ENCODE assay signal across 8 mouse cellular contexts in genomic region chr16:17489469-17490111, GRCm38 (mm10). TPM values are rescaled to one million over a fixed set of nuclear protein-coding genes. Genes with fewer than 3 reads are reported as not detected.
DNase-seq lines count a peak whose midpoint lies in the region; ATAC-seq and TF ChIP-seq lines count a peak whose summit lies in the region.

TSS of gene Aifm3 (plus strand) at chr16:17489611.

- WGBS in kidney, adult 2 months: 4% methylated on average over 47 of the region's 47 CpGs
- WGBS in intestine, embryonic 16.5 days: under 1% methylated on average over 47 of the region's 47 CpGs
- WGBS in liver, embryonic 15.5 days (ENCODE audit: insufficient replicate concordance): 2% methylated on average over 47 of the region's 47 CpGs
- WGBS in stomach, embryonic 14.5 days: 1% methylated on average over 46 of the region's 47 CpGs

- no peaks in the 10 kb centered on the region for H3K27me3 ChIP-seq in kidney, adult 2 months (replicated peaks; ENCODE audit: control insufficient read depth, insufficient read depth, low read length)
- no peaks in the 10 kb centered on the region for H3K27me3 ChIP-seq in intestine, embryonic 16.5 days (replicated peaks; ENCODE audit: control insufficient read depth, insufficient read depth, low read length)
- peaks cover 32% of the 10 kb centered on the region for H3K27me3 ChIP-seq in liver, embryonic 15.5 days
- 0 out of 2 replicates have a peak, but pooled peaks cover 2% of the 10 kb centered on the region for H3K27me3 ChIP-seq in stomach, embryonic 14.5 days (ENCODE audit: control insufficient read depth, insufficient read depth, low read length)

- peak; percentile 41 for DNase-seq in kidney, adult 2 months
- DNase-seq in kidney, adult 9 months: no peak
- DNase-seq in adrenal gland, postnatal 25 days: peak; percentile 63
- DNase-seq in gastrocnemius, postnatal 25 days: no peak

- H3K9me3 ChIP-seq in intestine, embryonic 16.5 days (ENCODE audit: control insufficient read depth, low read length): no peaks in the 10 kb centered on the region
- no peaks in the 10 kb centered on the region for H3K9me3 ChIP-seq in liver, embryonic 15.5 days (replicated peaks)
- H3K9me3 ChIP-seq in stomach, embryonic 14.5 days (ENCODE audit: control insufficient read depth, low read depth, low read length): no peaks in the 10 kb centered on the region

- peak within 1 kb of the TSS; percentile 75 for H3K9ac ChIP-seq in intestine, embryonic 16.5 days (ENCODE audit: low read depth, low read length)
- H3K9ac ChIP-seq in liver, embryonic 15.5 days: peak within 1 kb of the TSS; percentile 47
- H3K9ac ChIP-seq in stomach, embryonic 14.5 days (replicated peaks; ENCODE audit: low read depth, low read length): no peak within 1 kb of the TSS

- TF ChIP-seq POLR2A in kidney, adult 2 months (IDR thresholded peaks at IDR 0.05; ENCODE audit: low read depth, low read length): no peak

- H3K36me3 ChIP-seq in kidney, adult 2 months (ENCODE audit: control insufficient read depth, insufficient read depth, low read length): peaks cover 2% of the 10 kb centered on the region; the same call in 1 of the 2 replicates
- H3K36me3 ChIP-seq in intestine, embryonic 16.5 days (ENCODE audit: control insufficient read depth, insufficient read depth, low read length): peaks cover 4% of the 10 kb centered on the region; the same call in 1 of the 2 replicates
- peaks cover 32% of the 10 kb centered on the region for H3K36me3 ChIP-seq in liver, embryonic 15.5 days (replicated peaks)
- H3K36me3 ChIP-seq in stomach, embryonic 14.5 days (ENCODE audit: control insufficient read depth, insufficient read depth, low read length): peaks cover 23% of the 10 kb centered on the region

- no peak for TF ChIP-seq CTCF in kidney, adult 2 months (conservative IDR thresholded peaks at IDR 0.05; ENCODE audit: insufficient read depth, insufficient read length, low read depth, low read length)

- peak; percentile 78 for ATAC-seq in erythroblast, adult 5-6 weeks (replicated peaks; ENCODE audit: low FRiP score, poor library complexity, severe bottlenecking)
- peak; percentile 91 for ATAC-seq in intestine, embryonic 16.5 days
- ATAC-seq in liver, embryonic 15.5 days (ENCODE audit: insufficient read depth): peak; percentile 79
- peak; percentile 81 for ATAC-seq in stomach, embryonic 14.5 days (ENCODE audit: insufficient number of reproducible peaks, insufficient read depth, low FRiP score, low read depth)

- no peak within 1 kb of the TSS for H3K27ac ChIP-seq in kidney, adult 2 months (ENCODE audit: insufficient read depth, low read depth, low read length)
- no peak within 1 kb of the TSS for H3K27ac ChIP-seq in intestine, embryonic 16.5 days (ENCODE audit: low read length)
- 0 out of 2 replicates have a peak within 1 kb of the TSS, but pooled peaks have one; percentile 3 for H3K27ac ChIP-seq in liver, embryonic 15.5 days (replicated peaks)
- H3K27ac ChIP-seq in stomach, embryonic 14.5 days (ENCODE audit: low read length): no peak within 1 kb of the TSS

- H3K4me1 ChIP-seq in kidney, adult 2 months (ENCODE audit: control insufficient read depth, insufficient read depth, low read length): 0 out of 2 replicates have a peak, but pooled peaks cover 3% of the 10 kb centered on the region
- peaks cover 9% of the 10 kb centered on the region; the same call in 1 of the 2 replicates for H3K4me1 ChIP-seq in intestine, embryonic 16.5 days (ENCODE audit: control insufficient read depth, insufficient read depth, low read length)
- H3K4me1 ChIP-seq in liver, embryonic 15.5 days (replicated peaks): peaks cover 20% of the 10 kb centered on the region
- H3K4me1 ChIP-seq in stomach, embryonic 14.5 days (ENCODE audit: control insufficient read depth, insufficient read depth, low read length): no peaks in the 10 kb centered on the region

- H3K4me3 ChIP-seq in kidney, adult 2 months (ENCODE audit: insufficient read depth, low read depth, low read length): peak within 1 kb of the TSS; percentile 61
- peak within 1 kb of the TSS; percentile 60 for H3K4me3 ChIP-seq in intestine, embryonic 16.5 days (ENCODE audit: low read length)
- peak within 1 kb of the TSS; percentile 56 for H3K4me3 ChIP-seq in liver, embryonic 15.5 days (replicated peaks)
- peak within 1 kb of the TSS; percentile 31 for H3K4me3 ChIP-seq in stomach, embryonic 14.5 days (ENCODE audit: low read depth, low read length)

- H3K4me2 ChIP-seq in intestine, embryonic 16.5 days (ENCODE audit: low read depth, low read length): peak within 1 kb of the TSS; percentile 77
- H3K4me2 ChIP-seq in liver, embryonic 15.5 days: peak within 1 kb of the TSS; percentile 89
- H3K4me2 ChIP-seq in stomach, embryonic 14.5 days (replicated peaks; ENCODE audit: low read depth, low read length): peak within 1 kb of the TSS; percentile 69

RNA-seq across cellular contexts. Expression of gene Aifm3, which starts in this region (rescaled TPM):
- 11.7 and 14.8 TPM in 2 replicates for polyA plus RNA-seq in kidney, adult 2 months (2012; rRNA removed)
- 9.8 and 10.2 TPM in 2 replicates for total RNA-seq in adrenal gland, postnatal 25 days (2021)
- not detected in 2 replicates for total RNA-seq in erythroblast, adult 5-6 weeks (2015; ENCODE audit: low replicate concordance)
- not detected in 2 replicates for total RNA-seq in erythroblast, adult 5-6 weeks (2017; ENCODE audit: low replicate concordance)
- polyA plus RNA-seq in intestine, embryonic 16.5 days (2015; fragmentation: Nextera tagmentation; extraction: Ambion mirVana): 8.9 and 9.7 TPM in 2 replicates
- polyA plus RNA-seq in liver, embryonic 15.5 days (2015; fragmentation: Nextera tagmentation; extraction: Ambion mirVana): 2.3 and 3.4 TPM in 2 replicates
- polyA plus RNA-seq in stomach, embryonic 14.5 days (2014; fragmentation: Nextera tagmentation; extraction: Ambion mirVana): 1.7 TPM in 2 replicates
- total RNA-seq in gastrocnemius, postnatal 25 days (2021): under 1 TPM; 0.18 to 0.35 TPM

Comparison
In these comparisons a context has a peak if more than half of its experiments do, and no peak if none do; other contexts are left out.
1. DNase-seq: peak in kidney, adult 2 months (single experiment) and adrenal gland, postnatal 25 days (single experiment); none in kidney, adult 9 months (single experiment) and gastrocnemius, postnatal 25 days (single experiment).
2. Peak in ATAC-seq in erythroblast, adult 5-6 weeks; RNA of the gene not detected or under 1 TPM.
3. Peak in every context shown above with its lines, with median percentiles within 50 percentile points of each other: H3K4me3 ChIP-seq, ATAC-seq and H3K4me2 ChIP-seq.